Mouse (Mus musculus) naive thymus-derived CD4-positive, alpha-beta T cell, adult 2 months (primary cell): ENCODE results near the gene Mylk2.
A peak's percentile ranks its signal among the peaks of the same experiment; 100 is the strongest.

Experiments
- DNase-seq: peaks from one replicate; pipeline ENCODE4 v3.0.0-alpha.2; 2011; ENCODE audit warnings: low read depth

The Mylk2 gene

GRCm38 (mm10) chr2:152911031-152911430 lies at the start of gene Mylk2:
Gene Mylk2 (plus strand): TSS chr2:152911352.
- DNase-seq = no peak

DNA sequence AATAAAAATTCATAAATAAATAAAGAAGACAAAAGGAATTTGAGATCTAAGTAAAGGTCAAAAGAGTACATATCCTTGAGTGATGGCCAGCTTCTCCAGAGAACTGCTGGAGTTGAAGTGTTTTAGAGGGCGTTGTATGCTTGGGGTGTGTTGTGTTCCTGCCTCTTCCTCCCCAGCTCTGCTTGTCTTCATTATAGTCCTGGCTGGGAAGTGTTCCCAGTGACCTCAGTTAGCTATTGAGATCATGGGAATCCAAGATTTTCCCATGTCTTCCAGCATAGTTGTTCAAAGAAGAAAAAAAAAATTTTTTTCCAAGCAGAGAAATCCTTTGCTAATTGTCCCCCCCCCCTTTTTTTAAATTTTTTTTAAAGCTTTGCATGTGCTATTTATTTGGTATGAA lies 49.3 kb upstream of the Mylk2 start:
- no peak for DNase-seq

- DNase-seq = no peak
These were observed 48.5 kb upstream of the Mylk2 start for GRCm38 (mm10) chr2:152862638-152863037.

GRCm38 (mm10) chr2:152863346-152863745 lies 47.8 kb upstream of the Mylk2 start:
- DNase-seq = no peak

- no peak for DNase-seq
These were observed 32.9 kb upstream of the Mylk2 start for GRCm38 (mm10) chr2:152878239-152878638.

GRCm38 (mm10) chr2:152880898-152881297 lies 30.3 kb upstream of the Mylk2 start:
- DNase-seq = no peak

DNA sequence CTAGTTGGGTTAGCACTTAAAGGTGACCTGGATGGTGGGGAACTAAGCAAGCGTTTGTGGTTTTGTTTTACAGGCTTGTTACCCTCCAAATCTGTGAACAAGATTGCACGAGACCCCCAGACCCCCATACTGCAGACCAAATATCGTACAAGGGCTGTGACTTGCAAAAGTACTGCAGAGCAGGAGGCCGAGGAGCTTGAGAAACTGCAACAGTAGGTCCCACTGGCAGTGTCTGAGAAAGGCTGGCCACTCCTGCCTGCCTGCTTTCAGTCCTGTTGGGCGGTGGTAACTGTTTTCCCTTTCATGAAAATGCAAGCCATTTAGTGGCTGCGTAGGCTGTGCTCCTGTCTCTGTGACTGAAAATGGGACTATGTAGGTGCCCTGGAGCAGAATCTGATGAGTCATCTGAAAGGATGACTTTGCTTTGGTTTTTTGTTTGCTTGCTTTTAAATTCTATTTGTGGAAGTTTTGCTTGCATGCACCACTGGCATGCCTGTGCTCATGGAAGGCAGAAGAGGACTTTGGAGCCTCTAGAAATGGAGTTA lies 27.0 kb upstream of the Mylk2 start:
- no peak for DNase-seq

GRCm38 (mm10) chr2:152887230-152887629 lies 23.9 kb upstream of the Mylk2 start:
- no peak for DNase-seq

- DNase-seq = no peak
These were observed 22.4 kb upstream of the Mylk2 start for GRCm38 (mm10) chr2:152888774-152889173.

- no peak for DNase-seq
These were observed 15.3 kb upstream of the Mylk2 start for GRCm38 (mm10) chr2:152895834-152896233.

GRCm38 (mm10) chr2:152896926-152897325 lies 14.2 kb upstream of the Mylk2 start:
- DNase-seq = no peak

DNA sequence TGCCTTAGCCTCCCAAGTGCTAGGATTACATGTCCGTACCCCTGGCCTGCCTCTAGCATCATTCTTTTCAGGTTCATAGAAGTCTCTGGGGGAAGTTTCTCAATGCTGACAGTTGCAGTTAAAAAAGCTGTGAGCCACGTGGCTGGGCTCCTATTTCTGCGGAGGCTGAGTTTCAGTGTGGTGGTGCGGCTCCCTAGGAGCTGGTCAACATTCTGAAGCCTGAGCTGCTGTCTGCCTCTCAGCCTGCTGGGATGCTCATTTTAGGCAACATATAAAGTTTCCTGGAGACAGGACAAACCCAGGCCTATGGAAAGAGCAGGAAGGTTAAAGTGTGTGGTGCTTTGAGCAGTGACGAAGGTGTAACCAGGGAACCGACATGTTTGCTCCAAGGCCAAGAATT lies 12.1 kb upstream of the Mylk2 start:
- DNase-seq = no peak

DNA sequence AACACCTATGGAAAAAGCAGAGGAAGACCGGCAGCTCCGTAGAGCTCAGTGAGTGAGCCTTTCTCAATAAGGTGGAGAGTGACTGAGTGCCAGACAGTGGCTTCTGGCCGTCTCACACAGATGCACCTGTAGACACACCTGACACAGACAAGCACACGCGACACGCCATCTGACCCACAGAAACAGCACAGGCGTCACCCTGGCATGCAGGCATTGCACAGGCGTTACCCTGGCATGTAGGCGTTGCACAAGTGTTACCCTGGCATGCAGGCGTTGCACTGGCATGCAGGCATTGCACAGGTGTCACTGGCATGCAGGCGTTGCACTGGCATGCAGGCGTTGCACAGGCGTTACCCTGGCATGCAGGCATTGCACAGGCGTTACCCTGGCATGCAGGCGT lies 9.9 kb upstream of the Mylk2 start:
- DNase-seq = no peak

DNA sequence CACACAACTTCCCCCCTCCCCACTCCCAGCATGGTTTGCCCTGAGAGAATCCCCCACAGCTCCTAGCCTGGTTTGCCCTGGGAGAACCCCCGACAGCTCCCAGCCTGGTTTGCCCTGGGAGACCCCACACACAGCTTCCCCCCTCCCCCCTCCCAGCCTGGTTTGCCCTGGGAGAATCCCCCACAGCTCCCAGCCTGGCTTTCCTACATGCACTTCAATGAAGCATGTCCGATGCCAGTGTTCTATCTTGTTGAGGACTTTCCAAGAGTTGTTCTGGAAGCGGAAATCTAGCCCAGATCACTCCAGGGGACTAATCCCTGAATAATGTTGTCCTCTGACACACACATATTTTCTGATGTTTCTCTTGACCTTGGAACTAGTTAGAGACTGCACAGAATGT lies 8.5 kb upstream of the Mylk2 start:
- DNase-seq = no peak

DNA sequence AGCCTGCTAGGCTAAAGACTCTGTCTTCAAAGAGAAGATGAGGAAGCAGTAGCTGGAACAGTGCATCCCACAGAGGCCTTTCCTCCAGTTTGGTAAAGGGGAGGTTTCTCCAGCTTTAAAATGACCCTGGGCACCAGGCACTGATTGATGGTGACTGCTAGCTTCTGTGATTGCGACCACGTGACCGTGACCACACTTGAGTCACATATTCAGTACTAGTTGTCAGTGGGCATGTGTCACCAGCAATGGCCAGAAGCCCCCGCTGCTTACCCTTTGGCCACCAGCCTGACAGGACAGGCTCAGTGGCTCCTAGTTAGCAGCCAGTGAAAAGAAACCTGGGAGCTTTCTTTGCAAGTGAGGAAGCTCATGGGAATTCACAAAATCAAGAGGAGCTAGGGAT lies 7.6 kb upstream of the Mylk2 start:
- peak; percentile 18 for DNase-seq

- peak; percentile 61 for DNase-seq
These were observed 7.0 kb upstream of the Mylk2 start for GRCm38 (mm10) chr2:152904127-152904643.

GRCm38 (mm10) chr2:152905036-152905829 lies 5.9 kb upstream of the Mylk2 start:
- peak; percentile 18 for DNase-seq

GRCm38 (mm10) chr2:152906274-152907037 lies 4.7 kb upstream of the Mylk2 start:
- DNase-seq = peak; percentile 44

- DNase-seq = no peak
These were observed 3.8 kb upstream of the Mylk2 start for GRCm38 (mm10) chr2:152907114-152907943.

GRCm38 (mm10) chr2:152909848-152910247 lies 1.3 kb upstream of the Mylk2 start:
- no peak for DNase-seq

- DNase-seq = no peak
These were observed 280 bp downstream of the Mylk2 start for GRCm38 (mm10) chr2:152911432-152911831.

DNA sequence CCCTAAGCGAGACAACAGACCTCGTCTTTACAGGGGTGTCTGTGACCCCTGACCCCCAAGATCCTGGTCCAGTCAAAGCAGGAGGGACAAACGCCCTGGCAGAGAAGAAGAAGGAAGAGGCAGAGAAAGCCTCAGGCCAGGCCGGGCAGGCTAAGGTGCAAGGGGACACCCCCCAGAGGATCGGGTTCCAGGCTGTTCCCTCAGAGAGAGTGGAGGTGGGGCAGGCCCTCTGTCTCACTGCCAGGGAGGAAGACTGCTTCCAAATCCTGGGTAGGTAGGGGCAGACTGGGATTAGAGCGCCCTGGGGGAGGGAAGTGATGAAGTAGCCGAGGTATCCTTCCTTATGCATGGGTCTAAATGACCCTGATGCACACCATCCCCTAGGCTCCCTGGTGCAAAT lies 2.3 kb downstream of the Mylk2 start:
- DNase-seq = no peak
